Mouse (Mus musculus) lung, embryonic 14.5 days (tissue): ENCODE data around the gene Mcm6. TPM values are rescaled to one million over a fixed set of nuclear protein-coding genes. Genes with fewer than 3 reads are reported as not detected.

ENCODE experiments used
- ATAC-seq: fragments of 200-750 bp; cut with Nextera tagmentation; 2 replicates; pipeline ENCODE4 v1.8.0; 2017; ENCODE audit warnings: mild to moderate bottlenecking, moderate TSS enrichment, moderate library complexity; ENCODE audit not compliant: insufficient read depth
- DNase-seq: peaks from one replicate; pipeline ENCODE4 v3.0.0-alpha.2; 2015
- H3K27ac ChIP-seq: fragments of 300-500 bp; sonication (generic); 2 replicates; pipeline ENCODE4 v1.5.1; 2014; ENCODE audit warnings: low read depth, mild to moderate bottlenecking, moderate library complexity
- H3K27me3 ChIP-seq: fragments of 300-500 bp; sonication (generic); 2 replicates; pipeline ENCODE4 v1.6.1; 2014; ENCODE audit warnings: low read length, control low read depth; ENCODE audit not compliant: insufficient read depth
- H3K36me3 ChIP-seq: fragments of 300-500 bp; sonication (generic); 2 replicates; pipeline ENCODE4 v1.6.1; 2014; ENCODE audit warnings: control low read depth; ENCODE audit not compliant: insufficient read depth
- H3K4me1 ChIP-seq: fragments of 300-500 bp; sonication (generic); 2 replicates; pipeline ENCODE4 v1.6.1; 2014; ENCODE audit warnings: antibody characterized with exemption, control low read depth; ENCODE audit not compliant: insufficient read depth
- H3K4me2 ChIP-seq: fragments of 300-500 bp; sonication (generic); 2 replicates; pipeline ENCODE4 v1.6.1; 2014; ENCODE audit warnings: mild to moderate bottlenecking
- H3K4me3 ChIP-seq: fragments of 300-500 bp; sonication (generic); 2 replicates; pipeline ENCODE4 v1.5.1; 2014; ENCODE audit warnings: low read depth, low read length
- H3K9ac ChIP-seq: fragments of 300-500 bp; sonication (generic); 2 replicates; pipeline ENCODE4 v1.6.1; 2014
- H3K9me3 ChIP-seq: fragments of 300-500 bp; sonication (generic); 2 replicates; pipeline ENCODE4 v1.6.1; 2016; ENCODE audit warnings: low read depth, low read length, control low read depth
- CTCF ChIP-seq: IDR thresholded peaks from 2 replicates; pipeline ENCODE4 v1.5.1; 2016; ENCODE audit warnings: antibody characterized with exemption, low read depth
- WGBS: fragments of 180-500 bp; shearing (Covaris S2); extraction: QIAGEN DNeasy Blood & Tissue Kit; methylation state at CpG from one replicate; pipeline ENCODE4 v1.1.7; 2014; 5-methylcytosine and 5-hydroxymethylcytosine counted together
- polyA plus RNA-seq: library from polyadenylated mRNA; unstranded; fragments of >200 nt; fragmentation: Nextera tagmentation; extraction: Ambion mirVana; gene quantifications from 2 replicates; pipeline ENCODE4 v1.2.1, GENCODE M21; 2014

Gene Mcm6
- polyA plus RNA-seq, 1 experiment from 2014 or later, result 304 TPM

DNA sequence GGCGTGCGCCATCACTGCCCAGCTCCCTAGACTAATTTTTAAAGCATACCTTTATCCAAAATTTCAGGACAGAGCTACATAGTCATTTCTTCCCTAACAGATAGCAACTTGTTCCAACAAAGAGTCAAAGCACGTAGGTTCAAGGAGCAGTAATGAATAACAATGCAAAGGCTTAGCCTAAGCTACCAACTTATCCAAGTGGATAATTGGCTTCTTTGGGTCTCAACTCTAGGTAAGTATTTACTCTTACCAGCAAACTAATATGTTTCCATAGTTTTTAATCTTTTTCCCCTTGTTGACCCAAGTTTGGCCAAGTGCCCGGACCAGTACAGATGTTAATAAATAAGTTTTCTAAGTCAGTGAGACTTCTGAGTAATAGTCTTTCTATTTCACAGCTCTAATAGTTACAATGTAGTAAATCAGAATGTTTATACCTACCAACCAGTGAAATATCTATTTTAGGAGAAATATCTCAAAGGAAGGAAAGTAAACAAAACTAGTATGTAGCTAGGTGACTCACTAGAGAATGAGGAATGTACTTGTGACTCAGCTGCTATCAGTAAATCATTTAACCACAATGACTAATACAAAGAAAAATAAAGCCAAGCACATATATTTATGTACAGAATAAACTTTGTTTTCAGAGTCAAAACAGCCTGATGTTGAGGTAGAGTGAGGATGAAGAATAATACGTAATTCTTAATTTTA, 39.4 kb upstream of the Mcm6 start:
- Histone ChIP-seq H3K4me3 (no peak overlapping the region), H3K9ac (no peak overlapping the region), H3K36me3 (peaks cover 42% of the 10 kb centered on the region), H3K9me3 (no peaks in the 10 kb centered on the region), H3K27me3 (no peaks in the 10 kb centered on the region), H3K4me1 (no peaks in the 10 kb centered on the region), H3K4me2 (no peak overlapping the region), H3K27ac (no peak overlapping the region)
- ATAC-seq (no peak), DNase-seq (no peak)
- 83% methylated on average over 5 of the region's 5 CpGs for WGBS
- no peak for TF ChIP-seq CTCF

DNA sequence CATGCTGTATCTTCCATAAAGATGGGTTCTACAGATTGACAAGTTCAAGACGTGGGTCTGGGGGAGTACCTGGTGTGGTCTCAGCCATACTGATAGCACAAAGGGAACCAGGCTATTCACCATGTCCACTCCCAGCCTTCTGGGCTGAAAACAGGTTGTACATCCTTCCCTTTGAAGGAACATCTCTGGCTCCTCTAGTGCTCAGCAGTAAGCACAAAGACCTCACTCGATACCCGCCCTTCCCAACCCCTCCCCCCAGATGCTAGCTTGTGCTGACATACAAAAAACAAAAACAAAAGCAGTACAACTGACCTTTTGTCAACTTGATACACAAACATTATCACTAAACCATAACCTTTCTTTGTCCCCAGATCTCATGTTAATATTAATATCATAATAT, 35.2 kb upstream of the Mcm6 start:
- H3K9ac ChIP-seq, result no peak overlapping the region
- H3K27ac ChIP-seq, result no peak overlapping the region
- H3K4me1 ChIP-seq, result no peaks in the 10 kb centered on the region
- H3K27me3 ChIP-seq, result no peaks in the 10 kb centered on the region
- 88% methylated on average over 3 of the region's 3 CpGs for WGBS
- no peaks in the 10 kb centered on the region for H3K9me3 ChIP-seq
- no peak for ATAC-seq
- TF ChIP-seq CTCF, result no peak
- peaks cover 43% of the 10 kb centered on the region for H3K36me3 ChIP-seq
- no peak for DNase-seq
- no peak overlapping the region for H3K4me3 ChIP-seq
- no peak overlapping the region for H3K4me2 ChIP-seq

DNA sequence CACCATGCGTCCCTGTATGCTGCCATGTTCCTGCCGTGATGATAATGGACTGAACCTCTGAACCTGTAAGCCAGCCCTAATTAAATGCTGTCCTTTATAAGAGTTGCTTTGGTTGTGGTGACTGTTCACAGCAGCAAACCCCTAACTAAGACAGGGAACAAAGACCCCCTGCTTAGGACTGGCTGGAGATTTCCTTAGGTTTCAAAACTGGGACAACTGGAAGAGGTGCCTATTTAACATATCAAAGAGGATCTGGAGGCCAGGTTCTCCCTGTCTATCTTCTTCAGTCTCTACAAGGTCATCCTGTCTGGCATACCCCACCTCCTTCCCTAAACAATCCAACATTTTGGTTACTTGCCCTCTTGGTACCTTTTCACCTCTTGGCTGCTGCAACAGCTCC, 32.9 kb upstream of the Mcm6 start:
- Histone ChIP-seq H3K9me3 (no peaks in the 10 kb centered on the region), H3K27ac (no peak overlapping the region), H3K4me2 (no peak overlapping the region), H3K9ac (no peak overlapping the region), H3K4me3 (no peak overlapping the region), H3K36me3 (peaks cover 47% of the 10 kb centered on the region), H3K4me1 (no peaks in the 10 kb centered on the region), H3K27me3 (no peaks in the 10 kb centered on the region)
- no peak for TF ChIP-seq CTCF
- ATAC-seq, result no peak
- DNase-seq, result no peak
- 85% methylated on average over 2 of the region's 2 CpGs for WGBS

DNA sequence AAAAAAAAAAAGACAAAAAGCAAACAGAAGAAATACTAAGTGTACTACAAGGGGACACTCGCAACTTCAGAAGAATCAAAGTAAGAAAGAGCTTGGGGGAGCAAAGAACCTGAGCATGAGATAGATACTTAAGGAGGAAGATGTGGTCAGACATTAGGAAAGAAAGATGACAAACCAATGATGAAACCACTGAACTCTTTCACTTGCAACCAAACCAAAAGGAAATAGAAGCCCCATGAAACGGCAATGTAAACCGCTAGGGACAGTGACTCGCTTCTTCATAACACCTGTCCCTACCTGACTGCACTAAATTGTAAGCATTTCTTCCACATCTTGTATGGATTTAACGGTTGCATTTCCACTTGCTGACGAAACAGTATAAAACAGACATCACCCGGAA, 27.0 kb upstream of the Mcm6 start:
- no peak for TF ChIP-seq CTCF
- Histone ChIP-seq H3K4me2 (no peak overlapping the region), H3K27ac (no peak overlapping the region), H3K9me3 (no peaks in the 10 kb centered on the region), H3K4me3 (no peak overlapping the region), H3K27me3 (no peaks in the 10 kb centered on the region), H3K9ac (no peak overlapping the region), H3K36me3 (peaks cover 56% of the 10 kb centered on the region), H3K4me1 (no peaks in the 10 kb centered on the region)
- no peak for DNase-seq
- no peak for ATAC-seq
- WGBS, result 89% methylated on average over 7 of the region's 7 CpGs

DNA sequence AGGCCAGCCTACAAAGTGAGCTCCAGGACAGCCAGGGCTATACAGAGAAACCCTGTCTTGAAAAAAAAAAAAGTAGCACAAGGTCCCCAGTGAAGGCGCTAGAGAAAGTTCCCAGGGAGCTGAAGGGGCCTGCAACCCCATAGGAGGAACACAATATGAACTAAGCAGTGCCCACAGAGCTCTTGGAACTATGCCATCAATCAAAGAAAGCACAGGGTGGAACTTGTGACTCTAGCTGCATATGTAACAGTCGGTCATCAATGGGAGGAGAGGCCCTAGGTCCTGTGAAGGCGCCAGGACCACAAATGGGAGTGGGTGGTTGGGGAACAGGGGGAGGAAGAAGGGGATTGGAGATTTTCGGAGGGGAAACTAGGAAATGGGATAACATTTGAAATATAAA, 17.4 kb upstream of the Mcm6 start:
- Histone ChIP-seq H3K9ac (no peak overlapping the region), H3K4me3 (no peak overlapping the region), H3K36me3 (peaks cover 53% of the 10 kb centered on the region), H3K27me3 (no peaks in the 10 kb centered on the region), H3K4me1 (no peaks in the 10 kb centered on the region), H3K9me3 (no peaks in the 10 kb centered on the region), H3K27ac (no peak overlapping the region), H3K4me2 (no peak overlapping the region)
- no peak for DNase-seq
- WGBS, result 95% methylated on average over 4 of the region's 4 CpGs
- ATAC-seq, result no peak
- no peak for TF ChIP-seq CTCF

DNA sequence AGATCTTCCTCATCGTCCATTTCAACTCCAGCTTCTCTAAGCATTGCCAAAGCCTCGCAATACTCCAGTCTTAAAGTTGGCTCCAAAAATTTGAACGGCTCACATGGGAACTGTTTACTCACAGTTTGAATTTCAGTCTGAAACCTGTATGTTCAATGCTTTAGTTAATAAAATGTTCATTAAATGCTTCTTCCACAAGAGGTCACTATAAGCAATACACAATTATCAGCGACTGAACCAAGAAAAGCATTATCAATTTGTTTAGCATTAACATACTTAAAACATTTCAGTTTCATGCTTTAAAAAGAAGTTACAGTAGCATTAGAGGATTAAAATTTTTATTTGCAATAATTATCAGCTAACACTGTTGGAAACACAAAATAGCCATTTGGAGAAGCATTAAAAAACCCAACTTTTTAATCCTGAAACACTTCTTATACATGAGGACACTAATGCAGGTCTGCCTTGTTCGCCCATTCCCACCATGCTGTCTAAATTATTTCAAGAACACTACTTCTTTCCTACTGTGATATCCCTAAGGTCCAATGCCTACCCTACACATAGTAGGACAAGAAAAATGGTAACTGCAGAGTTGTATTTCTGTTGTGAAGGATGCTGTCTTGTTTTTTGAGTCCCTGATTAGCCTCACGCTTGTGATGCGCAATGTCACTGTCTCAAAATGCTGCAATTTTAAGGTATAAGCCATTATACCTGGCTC, 12.8 kb upstream of the Mcm6 start:
- peak; percentile 49 for TF ChIP-seq CTCF
- Histone ChIP-seq H3K4me1 (no peaks in the 10 kb centered on the region), H3K27me3 (no peaks in the 10 kb centered on the region), H3K9ac (no peak overlapping the region), H3K4me2 (no peak overlapping the region), H3K4me3 (no peak overlapping the region), H3K36me3 (peaks cover 45% of the 10 kb centered on the region), H3K9me3 (no peaks in the 10 kb centered on the region), H3K27ac (no peak overlapping the region)
- ATAC-seq (no peak), DNase-seq (peak; percentile 72)
- 78% methylated on average over 7 of the region's 7 CpGs for WGBS

DNA sequence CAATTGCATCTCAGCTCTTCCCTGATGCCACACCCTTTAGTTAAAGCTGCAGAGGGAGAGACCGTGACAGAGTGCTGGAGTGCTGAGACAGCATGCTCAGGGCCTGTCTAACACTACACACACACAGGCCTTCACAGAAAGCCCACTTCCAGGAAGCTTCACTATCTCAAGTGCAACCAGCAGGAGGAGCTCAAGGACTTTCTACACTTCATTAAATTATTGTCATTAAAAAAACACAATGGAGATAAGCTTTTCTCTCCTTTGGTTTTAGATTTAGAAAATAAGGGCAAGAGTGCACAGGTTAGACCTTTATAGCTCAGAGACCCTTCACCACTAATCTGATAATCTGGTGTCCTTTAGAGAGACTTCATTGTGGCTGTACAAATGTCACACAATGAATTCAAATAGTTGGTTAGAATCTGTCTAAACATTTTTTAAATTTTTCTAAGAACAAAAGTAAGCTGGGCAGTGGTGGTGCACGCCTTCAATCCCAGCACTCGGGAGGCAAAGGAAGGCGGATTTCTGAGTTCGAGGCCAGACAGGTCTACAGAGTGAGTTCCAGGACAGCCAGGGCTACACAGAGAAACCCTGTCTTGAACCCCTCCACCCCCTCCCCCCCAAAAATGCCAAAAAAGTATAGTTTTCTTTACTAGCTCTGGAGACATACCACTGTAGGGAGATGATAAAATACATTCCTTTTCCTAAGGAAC, 9.4 kb upstream of the Mcm6 start:
- peak; percentile 68; the same call in 1 of the 2 replicates for ATAC-seq

More for the DNA sequence above, 9.4 kb upstream of the Mcm6 start:
- no peaks in the 10 kb centered on the region for H3K4me1 ChIP-seq
- no peak overlapping the region for H3K4me2 ChIP-seq
- 66% methylated on average over 5 of the region's 5 CpGs for WGBS
- no peak overlapping the region for H3K9ac ChIP-seq
- no peaks in the 10 kb centered on the region for H3K9me3 ChIP-seq
- peak; percentile 72 for TF ChIP-seq CTCF
- H3K4me3 ChIP-seq, result no peak overlapping the region
- H3K27ac ChIP-seq, result no peak overlapping the region
- peak; percentile 85 for DNase-seq
- H3K27me3 ChIP-seq, result no peaks in the 10 kb centered on the region
- H3K36me3 ChIP-seq, result peaks cover 49% of the 10 kb centered on the region
